Comparison of ENCODE assay signal across 18 mouse cellular contexts in genomic region chr3:152288276-152288675, GRCm38 (mm10). TPM values are rescaled to one million over a fixed set of nuclear protein-coding genes. Genes with fewer than 3 reads are reported as not detected.
A peak's percentile ranks its signal among the peaks of the same experiment; 100 is the strongest.
DNase-seq lines count a peak whose midpoint lies in the region; ATAC-seq and TF ChIP-seq lines count a peak whose summit lies in the region.
"Had no signal": no experiment of that assay in that cellular context is flagged by ENCODE, and none has a peak within 500 bp of the region (broad histone marks: within the 10 kb centered on the region; RNA-seq: fewer than 3 reads in every experiment).

No protein-coding gene starts in this region.

- TF ChIP-seq CTCF in heart, postnatal 0 days (IDR thresholded peaks at IDR 0.05; ENCODE audit: low read depth): no peak

- no peak for TF ChIP-seq EP300 in heart, postnatal 0 days (IDR thresholded peaks at IDR 0.05; ENCODE audit: low read depth)

- WGBS in heart, embryonic 11.5 days (ENCODE audit: insufficient replicate concordance): 82% methylated on average over 5 of the region's 5 CpGs
- WGBS in heart, postnatal 0 days: 93% methylated on average over 5 of the region's 5 CpGs
- 84% methylated on average over 5 of the region's 5 CpGs for WGBS in liver, embryonic 13.5 days (ENCODE audit: insufficient replicate concordance)

- ATAC-seq in heart, embryonic 11.5 days (replicated peaks; ENCODE audit: insufficient number of reproducible peaks, low FRiP score, low TSS enrichment): no peak
- ATAC-seq in heart, postnatal 0 days (ENCODE audit: insufficient read depth, low read depth): 0 out of 2 replicates have a peak, but pooled peaks have one; percentile 14
- 0 out of 2 replicates have a peak, but pooled peaks have one; percentile 26 for ATAC-seq in liver, embryonic 13.5 days (ENCODE audit: low read depth)
- ATAC-seq: forebrain, embryonic 13.5 days; forebrain, embryonic 16.5 days; intestine, embryonic 15.5 days; Patski had no signal

- H3K9ac ChIP-seq in heart, embryonic 11.5 days (ENCODE audit: low read depth, low read length): no peak overlapping the region
- no peak overlapping the region for H3K9ac ChIP-seq in heart, postnatal 0 days (replicated peaks; ENCODE audit: low read depth, low read length)
- no peak overlapping the region for H3K9ac ChIP-seq in liver, embryonic 13.5 days
- H3K9ac ChIP-seq: forebrain, embryonic 13.5 days; heart, embryonic 15.5 days; hindbrain, embryonic 15.5 days; intestine, embryonic 15.5 days had no signal

- peaks cover 13% of the 10 kb centered on the region for H3K36me3 ChIP-seq in heart, embryonic 11.5 days (ENCODE audit: control insufficient read depth, insufficient read depth, low read length)
- H3K36me3 ChIP-seq in heart, postnatal 0 days (replicated peaks; ENCODE audit: control insufficient read depth, insufficient read depth, low read length): peaks cover 14% of the 10 kb centered on the region
- peaks cover 21% of the 10 kb centered on the region for H3K36me3 ChIP-seq in liver, embryonic 13.5 days
- H3K36me3 ChIP-seq: intestine, embryonic 15.5 days had no signal

- peak; percentile 76 for DNase-seq in heart, adult 11 months
- no peak for DNase-seq in heart, postnatal 0 days (ENCODE audit: low spot score)
- DNase-seq in heart, postnatal 36 days: no peak
- no peak for DNase-seq in liver, embryonic 13.5 days
- no peak for DNase-seq in liver
- DNase-seq: B cell, adult 2 months; cerebellum, adult 18-20 months; cerebellum, adult 9-10 months had no signal

- H3K27ac ChIP-seq in heart, embryonic 11.5 days (ENCODE audit: low read depth, low read length): no peak overlapping the region
- H3K27ac ChIP-seq in heart, postnatal 0 days (ENCODE audit: low read depth): peak overlapping the region; percentile 4; the same call in 1 of the 2 replicates
- H3K27ac ChIP-seq in liver, embryonic 13.5 days: no peak overlapping the region
- H3K27ac ChIP-seq: forebrain, embryonic 10.5 days; forebrain, embryonic 13.5 days; heart, embryonic 15.5 days; hindbrain, embryonic 15.5 days; intestine, embryonic 15.5 days had no signal

- H3K4me1 ChIP-seq in heart, embryonic 11.5 days (ENCODE audit: control insufficient read depth, insufficient read depth, low read length): peaks cover 5% of the 10 kb centered on the region; the same call in 1 of the 2 replicates
- peaks cover 9% of the 10 kb centered on the region; the same call in 1 of the 2 replicates for H3K4me1 ChIP-seq in heart, postnatal 0 days (ENCODE audit: control insufficient read depth, insufficient read depth)
- H3K4me1 ChIP-seq in liver, embryonic 13.5 days (replicated peaks): no peaks in the 10 kb centered on the region
- H3K4me1 ChIP-seq: forebrain, embryonic 10.5 days; forebrain, embryonic 13.5 days; hindbrain, embryonic 15.5 days; intestine, embryonic 15.5 days had no signal

- no peak overlapping the region for H3K4me2 ChIP-seq in heart, embryonic 11.5 days
- no peak overlapping the region for H3K4me2 ChIP-seq in heart, postnatal 0 days (ENCODE audit: low read depth, low read length)
- H3K4me2 ChIP-seq in liver, embryonic 13.5 days: no peak overlapping the region
- H3K4me2 ChIP-seq: forebrain, embryonic 13.5 days; heart, embryonic 15.5 days; hindbrain, embryonic 15.5 days; intestine, embryonic 15.5 days had no signal

- H3K27me3 ChIP-seq in heart, embryonic 11.5 days (ENCODE audit: control insufficient read depth, insufficient read depth, low read length): no peaks in the 10 kb centered on the region
- no peaks in the 10 kb centered on the region for H3K27me3 ChIP-seq in heart, postnatal 0 days (ENCODE audit: control insufficient read depth, insufficient read depth, low read length)
- H3K27me3 ChIP-seq in liver, embryonic 13.5 days: no peaks in the 10 kb centered on the region
- H3K27me3 ChIP-seq: CH12.LX; forebrain, embryonic 13.5 days; heart, embryonic 15.5 days; hindbrain, embryonic 15.5 days; intestine, embryonic 15.5 days; Patski had no signal

- H3K4me3 ChIP-seq in heart, embryonic 11.5 days (ENCODE audit: low read depth, low read length): no peak overlapping the region
- H3K4me3 ChIP-seq in heart, postnatal 0 days (ENCODE audit: low read depth, low read length): no peak overlapping the region
- no peak overlapping the region for H3K4me3 ChIP-seq in liver, embryonic 13.5 days (replicated peaks)
- H3K4me3 ChIP-seq: forebrain, embryonic 10.5 days; forebrain, embryonic 13.5 days; heart, embryonic 15.5 days; hindbrain, embryonic 15.5 days; intestine, embryonic 15.5 days had no signal

- intact Hi-C loops in heart, postnatal 36 days (cut with DNase I): no loop called here

- H3K9me3 ChIP-seq in heart, embryonic 11.5 days (replicated peaks; ENCODE audit: control insufficient read depth, low read length): no peaks in the 10 kb centered on the region
- H3K9me3 ChIP-seq in heart, postnatal 0 days (replicated peaks; ENCODE audit: control insufficient read depth, low read length): no peaks in the 10 kb centered on the region
- H3K9me3 ChIP-seq in liver, embryonic 13.5 days (replicated peaks): no peaks in the 10 kb centered on the region
- H3K9me3 ChIP-seq: forebrain, embryonic 10.5 days; forebrain, embryonic 13.5 days; G1E; heart, embryonic 15.5 days; hindbrain, embryonic 15.5 days; intestine, embryonic 15.5 days had no signal

RNA-seq across cellular contexts. Expression of gene Nexn, which starts 22.1 kb away (rescaled TPM):
- polyA plus RNA-seq in heart, embryonic 11.5 days (2014; fragmentation: Nextera tagmentation; extraction: Ambion mirVana): 165 and 210 TPM in 2 replicates
- 32.1 and 88.6 TPM in 2 replicates for total RNA-seq in heart, postnatal 0 days (2014; rRNA removed; ENCODE audit: low replicate concordance)
- 314 and 316 TPM in 2 replicates for polyA plus RNA-seq in heart, postnatal 0 days (2015; fragmentation: Nextera tagmentation; extraction: Ambion mirVana)
- total RNA-seq in heart, postnatal 36 days (2021): 100 to 1,000 TPM; 341 to 349 TPM
- polyA plus RNA-seq in liver, embryonic 13.5 days (2015; fragmentation: Nextera tagmentation; extraction: Ambion mirVana): 1.6 and 1.8 TPM in 2 replicates
- polyA plus RNA-seq: G1E had no signal

RNA-seq across cellular contexts. Expression of gene Miga1, which starts 51.9 kb away (rescaled TPM):
- 12.8 and 16.7 TPM in 2 replicates for polyA plus RNA-seq in heart, embryonic 11.5 days (2014; fragmentation: Nextera tagmentation; extraction: Ambion mirVana)
- 6.8 and 9.8 TPM in 2 replicates for total RNA-seq in heart, postnatal 0 days (2014; rRNA removed; ENCODE audit: low replicate concordance)
- 8.7 and 9.0 TPM in 2 replicates for polyA plus RNA-seq in heart, postnatal 0 days (2015; fragmentation: Nextera tagmentation; extraction: Ambion mirVana)
- total RNA-seq in heart, postnatal 36 days (2021): 10 to 100 TPM in 1 of 2 experiments, 1 to 10 TPM in 1; 9.3 to 11.3 TPM
- 4.3 and 4.7 TPM in 2 replicates for polyA plus RNA-seq in liver, embryonic 13.5 days (2015; fragmentation: Nextera tagmentation; extraction: Ambion mirVana)

RNA-seq across cellular contexts. Expression of gene Usp33, which starts 58.0 kb away (rescaled TPM):
- 31.9 and 35.1 TPM in 2 replicates for polyA plus RNA-seq in heart, embryonic 11.5 days (2014; fragmentation: Nextera tagmentation; extraction: Ambion mirVana)
- 16.6 and 21.7 TPM in 2 replicates for total RNA-seq in heart, postnatal 0 days (2014; rRNA removed; ENCODE audit: low replicate concordance)
- polyA plus RNA-seq in heart, postnatal 0 days (2015; fragmentation: Nextera tagmentation; extraction: Ambion mirVana): 16.4 and 17.2 TPM in 2 replicates
- total RNA-seq in heart, postnatal 36 days (2021): 10 to 100 TPM; 26.3 to 26.4 TPM
- polyA plus RNA-seq in liver, embryonic 13.5 days (2015; fragmentation: Nextera tagmentation; extraction: Ambion mirVana): 19.5 and 28.1 TPM in 2 replicates

Comparison
In these comparisons a context has a peak if more than half of its experiments do, and no peak if none do; other contexts are left out.
1. RNA of gene Nexn, which starts 22.1 kb away (polyA plus RNA-seq): 314 to 316 TPM in heart, postnatal 0 days and 165 to 210 TPM in heart, embryonic 11.5 days; 1.6 to 1.8 TPM in liver, embryonic 13.5 days; every median in the first group is over 10 times any median in the second.